Mouse (Mus musculus) heart, embryonic 14.5 days (tissue): ENCODE data around the gene 1190005I06Rik. TPM values are rescaled to one million over a fixed set of nuclear protein-coding genes. Genes with fewer than 3 reads are reported as not detected.

ENCODE experiments used
- ATAC-seq: fragments of 200-750 bp; cut with Nextera tagmentation; 2 replicates; pipeline ENCODE4 v1.8.0; 2017; ENCODE audit warnings: low read depth, moderate TSS enrichment; ENCODE audit not compliant: insufficient number of reproducible peaks, insufficient read depth, low FRiP score
- H3K27ac ChIP-seq, 2 experiments: fragments of 200-500 bp in 1 of 2; fragments of 300-500 bp in 1 of 2; sonication (generic) in 1 of 2; replicated peaks in 1 of 2; 2 replicates each; pipeline ENCODE4 v1.5.1; 2012 to 2014; ENCODE audit warnings: low read depth in 2 of 2, low read length in 2 of 2, control low read depth in 1 of 2, mild to moderate bottlenecking in 1 of 2, mixed read lengths in 1 of 2; ENCODE audit not compliant: control insufficient read depth in 1 of 2, insufficient read depth in 1 of 2
- H3K27me3 ChIP-seq: fragments of 300-500 bp; sonication (generic); 2 replicates; pipeline ENCODE4 v1.6.1; 2014; ENCODE audit warnings: mild to moderate bottlenecking, low read length, control low read depth; ENCODE audit not compliant: control insufficient read depth, insufficient read depth
- H3K36me3 ChIP-seq: fragments of 300-500 bp; sonication (generic); 2 replicates; pipeline ENCODE4 v1.6.1; 2014; ENCODE audit warnings: mild to moderate bottlenecking, control low read depth, low read length, mixed read lengths; ENCODE audit not compliant: control insufficient read depth, insufficient read depth
- H3K4me1 ChIP-seq, 2 experiments: fragments of 200-500 bp in 1 of 2; fragments of 300-500 bp in 1 of 2; sonication (generic) in 1 of 2; 2 replicates each; pipeline ENCODE4 v1.6.1; 2012 to 2014; ENCODE audit warnings: low read length in 2 of 2, control low read depth in 1 of 2, mixed read lengths in 1 of 2; ENCODE audit not compliant: control insufficient read depth in 2 of 2, insufficient read depth in 2 of 2
- H3K4me2 ChIP-seq: fragments of 300-500 bp; sonication (generic); 2 replicates; pipeline ENCODE4 v1.6.1; 2014; ENCODE audit warnings: mild to moderate bottlenecking, low read length
- H3K4me3 ChIP-seq, 2 experiments: fragments of 200-500 bp in 1 of 2; fragments of 300-500 bp in 1 of 2; sonication (generic) in 1 of 2; 2 replicates each; pipeline ENCODE4 v1.5.1; 2012 to 2014; ENCODE audit warnings: low read length in 2 of 2, mild to moderate bottlenecking in 2 of 2, control low read depth in 1 of 2, low read depth in 1 of 2, moderate library complexity in 1 of 2; ENCODE audit not compliant: control insufficient read depth in 1 of 2, insufficient read depth in 1 of 2
- H3K9ac ChIP-seq: fragments of 300-500 bp; sonication (generic); 2 replicates; pipeline ENCODE4 v1.6.1; 2014; ENCODE audit warnings: mild to moderate bottlenecking, low read length
- H3K9me3 ChIP-seq: fragments of 300-500 bp; sonication (generic); 2 replicates; pipeline ENCODE4 v1.6.1; 2016; ENCODE audit warnings: low read length, control low read depth; ENCODE audit not compliant: control insufficient read depth
- WGBS: fragments of 180-500 bp; shearing (Covaris S2); extraction: QIAGEN DNeasy Blood & Tissue Kit; methylation state at CpG from one replicate; pipeline ENCODE4 v1.1.7; 2014; 5-methylcytosine and 5-hydroxymethylcytosine counted together
- polyA plus RNA-seq: library from polyadenylated mRNA; unstranded; fragments of >200 nt; fragmentation: Nextera tagmentation; extraction: Ambion mirVana; gene quantifications from 2 replicates; pipeline ENCODE4 v1.2.1, GENCODE M21; 2014

The 1190005I06Rik gene
- polyA plus RNA-seq, 1 experiment from 2014 or later: 6.2 TPM

DNA sequence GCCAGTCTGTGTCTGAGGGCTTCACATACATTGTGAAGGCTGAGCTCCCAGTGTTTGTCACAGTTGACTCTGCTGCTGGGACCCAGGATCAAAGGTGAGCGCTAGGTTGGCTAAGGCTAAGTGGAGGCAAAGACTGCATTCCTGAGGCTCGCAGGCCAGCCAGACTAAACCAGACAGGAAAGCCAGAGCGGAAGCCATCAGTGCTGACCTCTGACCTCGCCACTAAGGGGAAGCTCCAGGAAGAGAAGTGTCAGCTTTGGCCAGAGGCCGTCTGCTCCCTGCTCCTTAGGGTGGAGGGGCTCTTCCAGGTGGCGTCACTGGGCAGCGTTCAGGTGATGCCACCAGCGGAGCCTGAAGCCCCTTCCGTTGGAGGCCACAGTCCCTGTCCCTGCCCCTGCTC is 71.6 kb downstream of the 1190005I06Rik start:
- no peaks in the 10 kb centered on the region for H3K9me3 ChIP-seq
- peaks cover 4 to 11% of the 10 kb centered on the region in 2 experiments; a peak in 3 of 4 replicates for H3K4me1 ChIP-seq
- H3K9ac ChIP-seq: no peak overlapping the region
- H3K36me3 ChIP-seq: peaks cover 100% of the 10 kb centered on the region
- WGBS: 59% methylated on average over 9 of the region's 9 CpGs
- no peak overlapping the region for H3K27ac ChIP-seq
- H3K4me3 ChIP-seq: no peak overlapping the region
- no peaks in the 10 kb centered on the region for H3K27me3 ChIP-seq
- no peak overlapping the region for H3K4me2 ChIP-seq
- no peak for ATAC-seq

DNA sequence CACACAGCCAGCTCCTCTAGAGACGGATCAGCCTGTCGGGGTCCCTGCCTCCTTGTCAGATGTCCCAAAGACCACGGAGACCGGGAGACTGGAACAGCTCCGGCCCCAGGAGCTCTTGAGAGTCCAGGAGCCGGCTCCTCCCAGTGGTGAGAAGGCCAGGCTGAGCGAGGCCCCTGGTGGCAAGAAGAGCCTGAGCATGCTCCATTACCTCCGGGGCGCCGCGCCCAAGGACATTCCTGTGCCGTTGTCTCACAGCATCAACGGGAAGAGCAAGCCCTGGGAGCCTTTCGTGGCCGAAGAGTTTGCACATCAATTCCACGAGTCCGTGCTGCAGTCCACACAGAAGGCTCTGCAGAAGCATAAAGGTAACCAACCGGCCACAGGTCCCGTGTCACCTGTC is 72.5 kb downstream of the 1190005I06Rik start:
- H3K4me2 ChIP-seq: no peak overlapping the region
- H3K36me3 ChIP-seq: peaks cover 98% of the 10 kb centered on the region
- no peaks in the 10 kb centered on the region for H3K9me3 ChIP-seq
- no peak overlapping the region for H3K4me3 ChIP-seq
- H3K27ac ChIP-seq: no peak overlapping the region
- H3K27me3 ChIP-seq: no peaks in the 10 kb centered on the region
- no peak for ATAC-seq
- H3K4me1 ChIP-seq: peaks cover 4 to 18% of the 10 kb centered on the region in 2 experiments; a peak in 3 of 4 replicates
- H3K9ac ChIP-seq: no peak overlapping the region
- WGBS: 51% methylated on average over 19 of the region's 19 CpGs

DNA sequence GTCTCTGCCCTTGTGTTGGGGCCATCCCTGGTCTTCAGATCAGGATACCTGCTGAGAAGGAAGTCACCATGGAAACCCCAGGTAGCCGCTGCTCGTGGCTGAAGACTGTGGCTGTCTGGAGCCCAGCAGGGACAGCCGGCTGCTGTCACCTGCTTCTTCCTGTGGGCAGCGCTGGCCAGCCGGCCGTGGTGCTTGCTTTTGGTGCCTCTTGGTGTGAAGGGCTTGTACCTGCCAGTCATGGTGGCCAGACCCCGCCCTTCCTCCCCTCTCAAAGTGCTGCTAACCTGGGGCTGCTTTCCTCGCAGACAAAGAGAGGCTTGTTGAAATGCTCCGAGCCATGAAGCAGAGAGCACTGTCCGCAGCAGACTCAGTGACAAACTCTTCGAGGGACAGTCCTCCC is 73.6 kb downstream of the 1190005I06Rik start:
- Histone ChIP-seq H3K4me2 (no peak overlapping the region), H3K27me3 (no peaks in the 10 kb centered on the region), H3K27ac (no peak overlapping the region), H3K4me1 (peaks cover 4 to 22% of the 10 kb centered on the region in 2 experiments; a peak in 3 of 4 replicates), H3K9me3 (no peaks in the 10 kb centered on the region), H3K9ac (no peak overlapping the region), H3K4me3 (no peak overlapping the region), H3K36me3 (peaks cover 98% of the 10 kb centered on the region)
- no peak for ATAC-seq
- 82% methylated on average over 11 of the region's 11 CpGs for WGBS

DNA sequence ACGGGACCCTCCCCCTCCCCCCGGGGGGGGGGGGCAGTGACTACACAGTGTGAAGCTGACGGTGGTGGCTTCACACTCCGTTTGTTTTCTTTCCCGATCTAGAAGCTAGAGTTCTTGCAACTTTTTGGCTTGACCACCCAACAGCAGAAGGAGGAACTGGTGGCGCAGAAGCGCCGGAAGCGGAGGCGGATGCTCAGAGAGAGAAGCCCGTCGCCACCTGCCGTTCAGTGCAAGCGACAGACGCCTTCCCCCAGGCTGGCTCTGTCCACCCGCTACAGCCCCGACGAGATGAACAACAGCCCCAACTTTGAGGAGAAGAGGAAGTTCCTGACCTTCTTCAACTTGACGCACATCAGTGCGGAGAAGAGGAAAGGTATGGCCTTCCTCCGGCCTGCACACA is 74.9 kb downstream of the 1190005I06Rik start:
- ATAC-seq: no peak
- H3K9ac ChIP-seq: no peak overlapping the region
- H3K27me3 ChIP-seq: no peaks in the 10 kb centered on the region
- 83% methylated on average over 21 of the region's 21 CpGs for WGBS
- no peak overlapping the region for H3K27ac ChIP-seq
- peaks cover 98% of the 10 kb centered on the region for H3K36me3 ChIP-seq
- H3K4me3 ChIP-seq: no peak overlapping the region
- H3K4me2 ChIP-seq: no peak overlapping the region
- no peaks in the 10 kb centered on the region for H3K9me3 ChIP-seq
- peaks cover 4 to 22% of the 10 kb centered on the region in 2 experiments; a peak in 3 of 4 replicates for H3K4me1 ChIP-seq

DNA sequence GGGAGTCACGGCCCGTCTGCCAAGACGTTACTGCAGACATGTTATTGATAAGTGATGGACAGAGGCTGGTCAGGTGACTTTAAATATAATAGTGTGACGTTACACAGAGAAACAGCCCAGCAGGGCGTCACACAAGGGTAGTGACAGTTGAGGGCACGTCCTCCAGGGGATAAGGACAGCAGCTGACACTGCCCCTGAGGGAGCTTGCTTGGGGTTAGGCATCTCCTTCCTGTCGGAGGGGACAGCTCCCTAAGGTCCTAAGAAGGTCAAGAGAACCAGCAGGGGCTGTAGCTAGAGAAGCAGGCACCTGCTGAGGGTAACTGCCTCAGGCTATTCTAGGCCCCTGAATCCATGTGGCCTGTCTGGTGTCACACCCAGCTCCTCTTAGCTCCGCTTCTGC is 75.9 kb downstream of the 1190005I06Rik start:
- H3K9me3 ChIP-seq: no peaks in the 10 kb centered on the region
- 76% methylated on average over 8 of the region's 8 CpGs for WGBS
- H3K4me2 ChIP-seq: no peak overlapping the region
- ATAC-seq: no peak
- H3K4me3 ChIP-seq: no peak overlapping the region
- peaks cover 98% of the 10 kb centered on the region for H3K36me3 ChIP-seq
- H3K9ac ChIP-seq: no peak overlapping the region
- no peak overlapping the region for H3K27ac ChIP-seq
- H3K27me3 ChIP-seq: no peaks in the 10 kb centered on the region
- H3K4me1 ChIP-seq: peaks cover 4 to 25% of the 10 kb centered on the region in 2 experiments; a peak in 3 of 4 replicates

DNA sequence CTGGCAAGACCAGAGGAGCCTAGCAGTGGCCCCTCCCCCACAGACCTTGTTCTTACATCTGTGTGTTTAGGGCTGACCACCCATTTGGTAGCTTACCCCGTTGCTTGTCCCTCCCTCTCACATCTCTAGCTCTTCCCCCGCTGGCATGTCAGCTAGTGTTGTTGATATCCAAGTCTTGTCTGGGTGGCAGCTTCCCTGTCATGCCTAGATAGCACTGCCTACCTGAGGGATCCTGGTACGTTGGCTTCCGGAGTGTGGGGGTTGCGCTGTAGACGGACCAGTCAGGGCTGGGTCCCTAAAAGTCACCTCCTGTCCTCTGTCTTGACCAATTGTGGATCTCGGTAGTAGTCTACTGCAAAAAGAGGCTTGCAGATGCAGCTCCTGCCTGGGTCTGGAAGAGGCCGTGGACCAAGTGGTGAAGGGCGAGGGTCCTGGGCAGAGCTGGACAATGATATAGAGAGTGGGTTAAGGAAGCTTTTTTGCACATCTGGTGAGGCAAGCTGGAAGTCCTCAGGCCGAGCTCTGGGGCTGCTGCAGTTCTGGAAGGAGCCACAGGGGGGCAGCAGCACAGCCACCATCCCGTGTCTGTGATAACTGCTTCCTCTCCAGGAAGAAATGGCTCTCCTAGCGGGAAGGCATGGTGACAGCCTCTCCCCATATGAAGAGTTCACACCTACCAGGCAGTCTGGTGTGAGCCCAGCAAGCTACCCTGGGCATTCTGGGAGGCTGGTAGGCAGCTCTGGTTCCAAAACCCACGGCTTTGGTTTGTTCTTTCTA is 77.3 kb downstream of the 1190005I06Rik start:
- peaks cover 6 to 32% of the 10 kb centered on the region in 2 experiments; a peak in 3 of 4 replicates for H3K4me1 ChIP-seq

DNA sequence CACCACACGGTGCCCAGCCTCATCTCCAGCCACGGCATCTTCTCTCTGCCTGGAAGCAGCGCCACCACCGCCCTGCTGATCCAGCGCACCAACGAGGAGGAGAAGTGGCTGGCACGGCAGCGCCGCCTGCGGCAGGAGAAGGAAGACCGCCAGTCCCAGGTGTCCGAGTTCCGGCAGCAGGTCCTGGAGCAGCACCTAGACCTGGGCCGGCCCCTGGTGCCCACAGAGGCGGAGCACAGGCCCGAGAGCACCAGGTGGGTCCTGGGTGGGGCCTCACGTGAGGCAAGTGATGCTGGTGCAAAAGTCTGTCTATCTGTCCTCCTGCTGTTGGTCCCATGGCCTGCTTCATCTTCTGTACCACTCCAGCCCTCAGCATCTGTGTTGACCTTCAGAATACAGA is 78.3 kb downstream of the 1190005I06Rik start:
- Histone ChIP-seq H3K4me3 (no peak overlapping the region), H3K4me1 (peaks cover 15 to 34% of the 10 kb centered on the region in 2 experiments; a peak in 3 of 4 replicates), H3K9ac (no peak overlapping the region), H3K27ac (no peak overlapping the region), H3K27me3 (no peaks in the 10 kb centered on the region), H3K9me3 (no peaks in the 10 kb centered on the region), H3K36me3 (peaks cover 90% of the 10 kb centered on the region), H3K4me2 (no peak overlapping the region)
- WGBS: 90% methylated on average over 17 of the region's 17 CpGs
- ATAC-seq: no peak

More for the DNA sequence above, 77.3 kb downstream of the 1190005I06Rik start:
- H3K36me3 ChIP-seq: peaks cover 97% of the 10 kb centered on the region
- H3K9me3 ChIP-seq: no peaks in the 10 kb centered on the region
- WGBS: 45% methylated on average over 13 of the region's 13 CpGs
- no peak for ATAC-seq
- H3K9ac ChIP-seq: no peak overlapping the region
- H3K4me3 ChIP-seq: no peak overlapping the region
- no peak overlapping the region for H3K4me2 ChIP-seq
- H3K27ac ChIP-seq: 0 out of 4 replicates have a peak overlapping the region, but pooled peaks of 1 of the 2 experiments have one; percentile 3
- no peaks in the 10 kb centered on the region for H3K27me3 ChIP-seq
